Mouse (Mus musculus): ENCODE results near the gene Phkg1.
"Not testable (repeated sequence)": the region's sequence is repeated elsewhere in the genome, so short reads cannot be mapped to it uniquely, and the experiment has no call there.

The Phkg1 gene

DNA sequence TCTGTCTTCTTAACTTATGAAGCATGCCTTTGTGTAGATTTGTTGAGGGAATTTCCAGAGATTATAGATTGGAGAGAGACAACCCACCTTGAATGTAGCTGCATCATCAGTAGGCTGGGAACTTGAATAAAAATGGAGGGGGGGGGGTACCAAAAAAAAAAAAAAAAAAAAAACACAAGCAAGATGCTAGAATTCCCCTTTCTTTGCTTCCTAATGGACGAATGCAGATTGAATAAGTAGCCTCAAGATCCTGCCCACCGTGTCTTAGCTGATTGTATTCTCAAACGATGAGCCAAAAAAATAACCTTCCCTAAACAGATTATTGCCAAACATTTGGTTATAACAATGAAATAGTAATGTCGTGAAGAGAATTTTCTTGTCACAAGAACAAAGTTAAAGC is 9.4 kb upstream of the Phkg1 start:
- no peak for DNase-seq (ENCODE audit: low read depth, low spot score)

DNA sequence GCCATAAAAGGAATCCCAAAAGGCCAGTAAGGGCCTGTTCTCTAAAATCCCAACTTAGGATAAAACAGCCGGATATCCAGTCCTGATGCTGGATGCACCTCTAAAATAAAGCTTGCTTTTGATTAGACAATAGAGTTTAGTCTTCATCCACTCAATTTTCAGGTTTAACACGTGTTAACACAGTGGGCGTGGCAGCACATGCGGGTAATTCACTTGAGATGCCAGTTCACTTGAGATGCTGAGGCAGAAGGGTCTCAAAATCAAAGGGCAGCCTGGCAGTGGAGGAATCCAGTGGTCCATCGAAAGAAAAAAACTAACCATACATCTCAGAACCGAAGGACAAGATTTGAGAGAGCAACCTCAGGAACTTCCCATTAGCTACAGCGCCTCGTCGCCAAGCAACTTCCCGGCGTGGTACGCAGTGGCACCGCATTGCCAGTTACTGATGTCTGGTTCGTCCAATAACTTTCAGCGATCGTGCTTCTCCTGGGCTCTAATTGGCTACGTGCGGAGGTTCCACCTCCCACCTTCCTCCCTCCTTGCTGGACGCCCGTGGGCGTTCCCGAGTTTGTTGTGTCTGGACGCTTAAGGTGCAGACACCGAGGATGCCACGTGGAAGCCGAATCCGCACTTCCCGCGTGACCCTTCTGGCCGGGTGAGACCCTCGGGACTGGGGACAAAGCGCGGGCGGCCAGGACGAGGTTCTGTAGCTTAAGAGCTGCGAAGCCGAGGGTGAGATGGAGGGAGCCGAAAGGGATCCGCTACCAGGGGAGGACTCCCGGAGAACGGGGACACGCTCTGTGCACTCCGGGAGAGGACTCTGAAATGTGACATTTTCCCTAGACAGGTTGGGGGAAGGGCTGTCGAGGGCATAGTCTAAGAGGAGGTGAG is 2.9 kb downstream of the Phkg1 start, which contains the start of gene Zbed5:
Gene Zbed5, plus strand, starts transcription at position 526 of the 891 bp plus-strand sequence.
- DNase-seq (ENCODE audit: low read depth, low spot score): peak; percentile 81

DNA sequence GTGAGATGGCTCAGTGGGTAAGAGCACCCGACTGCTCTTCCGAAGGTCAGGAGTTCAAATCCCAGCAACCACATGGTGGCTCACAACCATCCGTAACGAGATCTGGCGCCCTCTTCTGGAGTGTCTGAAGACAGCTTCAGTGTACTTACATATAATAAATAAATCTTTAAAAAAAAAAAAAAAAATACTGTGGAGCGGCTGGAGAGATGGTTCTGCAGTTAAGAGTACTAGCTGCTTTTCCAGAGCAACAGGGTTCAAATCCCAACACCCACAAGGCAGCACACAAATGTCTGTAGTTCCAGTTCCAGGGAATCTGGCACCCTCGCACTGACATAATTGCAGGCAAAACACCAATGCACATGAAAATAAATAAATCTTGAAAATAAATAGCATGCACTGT is 8.0 kb downstream of the Phkg1 start:
- DNase-seq (ENCODE audit: low read depth, low spot score): not testable (repeated sequence)

DNA sequence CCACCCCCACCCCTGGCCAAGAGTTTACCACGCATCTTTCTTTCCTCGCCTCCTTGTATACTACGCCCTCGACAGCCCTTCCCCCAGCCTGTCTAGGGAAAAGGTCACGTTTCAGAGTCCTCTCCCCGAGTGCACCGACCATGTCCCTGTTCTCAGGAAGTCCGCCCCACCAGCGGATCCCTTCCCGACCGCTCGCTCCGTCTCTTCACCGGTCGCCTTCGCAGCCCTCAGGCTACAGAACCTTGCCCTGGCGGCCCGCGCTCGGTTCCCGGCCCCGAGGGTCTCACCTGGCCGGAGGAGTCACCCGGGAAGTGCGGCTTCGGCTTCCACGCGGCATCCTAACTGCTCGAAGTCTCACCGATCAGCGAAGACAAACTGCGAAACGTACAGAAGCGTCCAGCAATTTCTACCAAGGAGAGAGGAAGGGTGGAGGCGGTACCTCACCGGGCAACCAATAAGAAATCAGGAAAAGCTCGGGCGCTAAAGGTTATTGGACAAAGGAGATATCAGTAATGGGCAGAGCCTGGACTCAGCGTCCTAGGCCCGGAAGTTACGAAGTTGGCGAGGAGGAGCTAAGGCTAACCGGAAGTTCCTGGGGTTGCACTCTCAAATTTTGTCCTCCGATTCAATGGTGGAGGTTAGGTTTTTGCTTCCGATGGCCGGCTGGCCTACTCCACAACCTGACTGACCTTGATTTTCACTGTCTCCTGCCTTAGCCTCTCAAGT is 11.3 kb downstream of the Phkg1 start, which contains the start of gene Chchd2:
Gene Chchd2, minus strand, starts transcription at position 560 of the 726 bp plus-strand sequence.
- peak; percentile 95 for DNase-seq (ENCODE audit: low read depth, low spot score)

DNA sequence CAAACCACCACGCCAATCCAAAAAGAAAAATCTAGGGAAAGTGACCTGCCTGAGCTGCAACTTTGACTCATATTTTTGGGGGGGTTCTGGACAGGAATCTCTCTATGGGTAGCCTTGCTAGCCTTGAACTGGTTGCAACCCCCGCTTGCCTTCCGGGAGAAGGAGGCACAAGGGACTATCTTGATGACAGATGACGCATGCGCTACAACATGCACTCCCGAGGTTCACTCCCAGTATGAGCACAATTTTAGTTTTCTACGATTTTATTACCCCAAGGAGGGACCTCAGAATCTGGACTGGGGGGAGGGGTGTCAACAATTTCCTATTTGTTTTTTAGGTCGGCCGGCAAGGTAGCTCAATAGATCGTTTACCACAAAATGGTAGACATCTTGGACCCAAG is 12.1 kb downstream of the Phkg1 start:
- peak; percentile 44 for DNase-seq (ENCODE audit: low read depth, low spot score)

DNA sequence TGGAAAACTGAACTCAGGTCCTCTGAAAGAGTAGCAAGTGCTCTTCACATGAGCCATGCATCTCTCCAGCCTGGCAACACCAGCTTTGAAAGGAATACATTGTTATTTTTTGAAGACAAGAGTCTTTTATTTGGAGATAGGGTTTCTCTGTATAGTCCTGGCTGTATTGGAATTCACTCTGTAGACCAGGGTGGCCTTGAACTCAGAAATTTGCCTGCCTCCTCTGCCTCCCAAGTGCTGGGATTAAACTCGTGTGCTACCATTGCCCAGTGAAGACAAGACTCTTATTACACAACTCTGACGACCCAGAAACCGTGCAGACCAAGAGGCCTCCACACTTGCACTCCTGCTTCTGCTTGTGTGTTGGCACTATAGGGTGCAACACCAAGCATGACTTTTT is 18.5 kb downstream of the Phkg1 start:
- DNase-seq (ENCODE audit: low read depth, low spot score): no peak

DNA sequence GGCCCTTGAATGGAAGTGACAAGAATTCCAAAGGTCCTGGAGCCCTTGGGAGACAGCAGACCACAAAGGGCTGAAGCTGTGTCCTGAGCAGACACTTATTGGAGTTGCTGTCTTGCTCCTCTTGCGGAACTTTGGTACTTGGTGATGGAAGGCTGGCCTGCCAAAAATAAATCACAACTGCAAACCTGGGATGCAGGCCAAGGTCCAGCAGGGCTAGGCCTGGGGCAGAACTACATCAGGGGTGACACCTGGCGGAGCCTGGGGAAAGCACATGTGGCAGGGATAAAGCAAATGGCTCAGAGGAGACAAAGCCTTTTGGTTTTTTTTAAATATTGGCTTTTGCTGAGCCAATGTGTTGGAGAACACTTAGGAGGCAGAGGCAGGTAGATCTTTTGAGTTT is 19.4 kb downstream of the Phkg1 start:
- DNase-seq (ENCODE audit: low read depth, low spot score): no peak

DNA sequence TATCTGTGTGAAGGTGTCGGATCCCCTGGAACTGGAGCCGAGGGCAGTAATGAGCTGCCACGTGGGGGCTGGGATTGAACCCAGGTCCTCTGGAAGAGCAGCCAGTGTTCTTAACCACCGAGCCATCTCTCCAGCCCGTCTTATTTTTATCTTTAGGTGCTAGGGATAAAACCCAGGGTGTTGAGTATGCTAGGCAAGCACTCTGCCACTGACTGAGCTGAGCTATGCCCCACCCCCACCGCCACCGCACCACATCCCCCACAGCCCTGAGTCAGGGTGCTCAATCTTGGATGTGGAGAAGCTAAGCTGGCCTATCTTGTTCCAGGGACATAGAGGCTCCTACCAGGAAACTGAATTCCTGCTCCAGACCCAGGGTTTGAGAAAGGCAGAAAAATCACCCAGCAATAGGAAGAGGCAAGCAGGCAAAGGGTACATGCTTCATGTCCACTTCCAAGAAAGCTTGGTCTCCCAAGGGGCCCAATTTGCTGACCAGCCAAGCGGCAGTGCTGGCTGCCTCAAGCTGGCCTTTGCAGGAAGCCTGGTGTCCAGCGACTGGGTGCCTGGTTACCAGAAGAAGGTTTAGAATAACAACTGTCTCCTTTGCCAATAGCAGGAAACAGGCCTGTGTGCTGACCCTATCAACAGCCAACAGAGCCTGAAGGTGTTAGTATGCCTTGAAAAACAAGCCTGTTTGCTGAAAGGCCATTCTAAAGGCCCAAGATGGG is 20.5 kb downstream of the Phkg1 start:
- no peak for DNase-seq (ENCODE audit: low read depth, low spot score)

DNA sequence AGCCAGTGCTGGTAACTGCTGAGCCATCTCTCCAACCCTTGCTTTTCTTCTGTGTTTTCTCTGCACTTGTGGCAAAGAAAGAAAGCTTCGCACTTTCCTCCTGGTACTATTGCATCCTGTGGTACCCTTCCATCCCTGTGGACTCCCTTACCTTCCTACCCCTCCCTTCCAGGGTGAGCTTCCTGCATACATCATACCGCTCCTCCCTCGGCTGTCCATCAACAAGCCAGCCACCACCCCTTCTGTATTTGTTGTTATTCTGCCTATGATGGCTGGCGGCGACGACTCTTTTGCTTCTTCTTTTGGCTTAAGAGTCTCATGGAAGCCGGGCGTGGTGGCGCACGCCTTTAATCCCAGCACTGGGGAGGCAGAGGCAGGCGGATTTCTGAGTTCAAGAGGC is 23.3 kb downstream of the Phkg1 start:
- DNase-seq (ENCODE audit: low read depth, low spot score): no peak

DNA sequence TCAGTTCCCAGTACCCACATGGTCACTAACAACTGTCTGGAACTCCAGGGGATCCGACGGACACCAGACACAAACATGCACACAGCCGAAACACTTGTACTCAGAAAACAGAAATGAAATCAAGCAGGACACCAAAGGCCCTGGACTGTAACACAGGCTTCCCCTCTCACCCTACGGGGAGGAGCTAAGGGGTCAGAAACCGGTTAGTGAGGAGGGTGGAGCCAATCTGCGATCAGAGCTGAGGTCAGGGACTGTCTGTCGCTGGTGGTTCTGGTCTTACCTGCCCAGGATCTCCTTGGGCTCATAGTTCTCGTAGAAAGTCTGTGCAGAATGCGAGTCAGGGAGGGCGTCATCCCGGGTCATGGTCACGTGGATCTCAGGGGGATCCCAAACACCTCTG is 24.4 kb downstream of the Phkg1 start:
- no peak for DNase-seq (ENCODE audit: low read depth, low spot score)

DNA sequence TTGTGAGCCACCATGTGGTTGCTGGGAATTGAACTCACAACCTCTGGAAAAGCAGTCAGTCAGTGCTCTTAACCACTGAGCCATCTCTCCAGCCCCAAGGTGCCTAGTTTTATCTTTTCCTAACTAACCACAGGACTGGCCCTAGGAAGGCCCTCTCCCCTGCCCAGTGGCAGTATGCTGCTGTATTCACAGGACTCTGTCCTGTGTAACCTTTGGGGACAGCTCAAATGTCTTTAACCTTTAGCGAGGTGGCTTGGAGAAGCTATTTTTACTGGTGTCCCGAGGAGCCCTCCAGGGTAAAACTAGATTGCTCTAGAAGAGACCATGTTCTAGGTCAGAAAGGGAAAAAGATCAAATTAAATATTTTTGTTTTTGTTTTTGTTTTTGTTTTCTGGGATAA is 27.1 kb downstream of the Phkg1 start:
- no peak for DNase-seq (ENCODE audit: low read depth, low spot score)

DNA sequence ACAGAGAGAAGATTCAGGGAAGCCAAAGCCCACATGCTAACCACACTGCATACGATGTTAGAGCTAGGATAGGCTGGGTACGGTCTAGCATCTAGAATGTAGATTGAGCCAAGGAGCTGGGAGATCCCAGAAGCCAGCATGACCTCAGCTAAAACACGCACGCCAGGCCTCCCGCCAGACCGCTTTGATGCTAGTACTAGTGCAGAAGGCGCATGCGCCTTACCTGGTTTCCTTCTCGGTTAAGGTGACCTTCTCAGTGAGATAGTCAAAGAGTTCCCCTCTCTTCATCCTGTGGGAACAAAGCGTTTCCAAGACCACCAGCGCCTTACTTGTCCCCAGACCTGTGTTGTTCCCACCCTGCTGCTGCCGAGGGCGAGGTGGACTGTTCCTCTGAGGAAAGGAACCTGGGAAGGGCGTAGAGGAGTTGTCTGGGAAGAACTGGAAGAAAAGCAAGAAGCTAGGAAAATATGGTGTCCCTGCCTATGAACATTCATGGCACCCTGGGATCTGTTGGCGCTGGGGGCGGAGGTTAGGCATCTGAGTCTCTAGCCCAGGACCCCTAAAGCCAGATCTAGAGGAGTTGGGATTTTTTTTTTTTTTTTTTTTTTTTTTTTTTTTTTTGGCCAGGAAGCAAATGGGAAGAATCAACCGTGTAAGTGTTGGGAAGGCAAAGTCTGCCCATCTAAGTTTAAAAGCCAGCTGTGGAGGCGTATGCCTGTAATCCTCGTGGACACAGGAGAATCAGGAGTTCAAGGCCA is 28.9 kb downstream of the Phkg1 start:
- no peak for DNase-seq (ENCODE audit: low read depth, low spot score)

DNA sequence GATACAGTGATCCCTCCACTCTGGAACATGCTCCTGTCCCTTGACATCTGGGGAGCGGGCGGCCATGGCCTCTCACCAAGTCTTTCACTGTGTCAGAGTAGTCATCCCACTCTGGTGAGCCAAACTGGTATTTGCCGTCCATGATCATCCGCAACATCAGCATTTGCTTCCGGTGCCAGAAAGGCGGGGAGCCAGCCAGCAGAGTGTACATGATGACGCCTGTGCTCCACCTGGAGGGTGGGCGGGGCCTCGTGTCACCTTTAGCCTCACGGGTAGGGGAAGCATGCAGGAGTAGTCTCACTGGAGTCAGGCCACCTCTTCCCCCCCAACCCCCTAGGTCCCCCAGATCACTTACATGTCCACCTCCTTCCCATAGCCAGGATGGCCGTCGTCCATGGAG is 32.5 kb downstream of the Phkg1 start:
- DNase-seq (ENCODE audit: low read depth, low spot score): no peak

DNA sequence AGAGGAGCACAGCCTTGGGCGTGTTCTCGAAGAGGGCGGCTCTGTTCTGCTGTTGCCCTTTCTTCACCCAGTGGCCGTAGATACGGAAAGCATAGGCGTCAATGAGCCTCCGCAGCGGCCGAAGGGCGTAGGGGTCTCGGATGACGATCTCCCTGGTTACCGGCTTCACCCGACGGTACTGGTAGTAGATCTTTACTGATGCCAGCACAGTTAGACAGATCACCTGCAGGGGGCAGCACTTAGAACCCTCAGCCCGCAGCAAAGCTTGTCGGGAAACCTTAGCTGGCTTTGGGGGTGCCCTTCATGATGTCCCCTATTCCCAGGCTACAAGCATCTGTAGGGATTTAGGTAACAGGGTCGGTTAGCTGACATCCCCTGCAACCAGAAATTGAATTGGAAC is 33.9 kb downstream of the Phkg1 start:
- DNase-seq (ENCODE audit: low read depth, low spot score): no peak

DNA sequence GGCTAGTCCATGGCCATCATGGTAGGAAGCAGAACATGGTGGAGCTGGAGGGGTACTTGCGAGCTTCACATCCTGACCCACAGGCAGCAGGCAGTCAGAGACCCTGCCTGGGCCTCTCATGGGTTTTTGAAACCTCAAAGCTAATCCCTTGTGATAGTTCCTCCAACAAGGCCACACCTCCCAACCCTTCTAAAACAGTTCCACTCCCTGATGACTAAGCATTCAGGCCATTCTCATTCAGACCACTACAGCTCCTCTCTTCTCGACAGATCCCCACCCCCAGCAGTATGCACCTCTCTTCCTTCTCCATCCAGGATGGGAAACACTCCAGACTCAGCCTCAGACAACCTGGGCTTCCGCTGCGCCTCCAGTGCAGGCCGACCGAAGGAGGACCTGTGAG is 36.0 kb downstream of the Phkg1 start:
- no peak for DNase-seq (ENCODE audit: low read depth, low spot score)

DNA sequence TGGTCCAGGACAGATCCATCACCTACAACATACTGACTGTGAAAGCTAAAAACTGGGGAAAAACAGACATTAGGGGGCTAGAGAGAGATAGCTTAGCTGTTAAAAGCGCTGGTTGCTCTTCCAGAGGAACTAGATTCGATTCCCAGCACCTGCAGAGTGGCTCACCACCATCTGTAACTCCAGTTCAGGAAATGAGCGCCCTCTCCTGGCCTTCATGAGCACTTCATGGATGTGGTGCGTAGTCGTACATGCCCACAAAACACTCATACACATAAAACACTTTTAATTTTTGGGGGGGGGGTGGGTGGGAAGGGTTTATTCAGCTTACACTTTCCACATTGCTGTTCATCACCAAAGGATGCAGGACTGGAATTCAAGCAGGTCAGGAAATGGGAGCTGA is 41.9 kb downstream of the Phkg1 start:
- DNase-seq (ENCODE audit: low read depth, low spot score): no peak

DNA sequence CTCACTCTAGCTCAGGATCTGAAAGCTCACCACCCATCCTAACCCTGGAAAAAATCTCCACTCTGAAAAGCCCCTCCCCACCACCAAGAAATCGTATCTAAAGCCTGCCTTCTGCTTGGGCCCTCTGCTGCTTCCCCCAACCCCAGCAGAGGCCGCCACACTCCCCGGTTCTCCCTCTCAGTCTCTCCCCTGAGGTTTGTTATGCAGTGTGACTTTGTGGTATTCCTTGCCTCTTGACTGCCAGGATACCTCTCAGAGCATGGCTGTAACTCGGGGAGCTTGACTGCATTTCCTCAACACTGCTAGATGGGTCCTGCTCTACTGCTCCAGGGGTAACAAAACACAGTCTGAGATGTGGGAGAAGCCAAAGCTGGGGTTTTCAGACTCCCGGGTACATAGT is 43.2 kb downstream of the Phkg1 start:
- DNase-seq (ENCODE audit: low read depth, low spot score): no peak

DNA sequence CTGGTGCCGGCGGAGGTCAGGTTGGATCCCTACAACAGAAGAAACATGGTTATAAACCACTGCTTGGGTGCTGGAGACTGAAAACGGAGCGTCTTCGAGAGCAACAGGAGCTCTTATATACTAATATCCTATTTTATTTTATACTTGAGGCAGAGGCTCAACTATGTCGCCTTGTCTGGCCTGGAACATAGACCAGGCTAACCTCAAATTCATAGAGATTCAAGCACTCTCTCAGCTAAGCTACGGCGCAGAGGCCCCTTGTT is 50.9 kb downstream of the Phkg1 start:
- no peak for DNase-seq (ENCODE audit: low read depth, low spot score)

DNA sequence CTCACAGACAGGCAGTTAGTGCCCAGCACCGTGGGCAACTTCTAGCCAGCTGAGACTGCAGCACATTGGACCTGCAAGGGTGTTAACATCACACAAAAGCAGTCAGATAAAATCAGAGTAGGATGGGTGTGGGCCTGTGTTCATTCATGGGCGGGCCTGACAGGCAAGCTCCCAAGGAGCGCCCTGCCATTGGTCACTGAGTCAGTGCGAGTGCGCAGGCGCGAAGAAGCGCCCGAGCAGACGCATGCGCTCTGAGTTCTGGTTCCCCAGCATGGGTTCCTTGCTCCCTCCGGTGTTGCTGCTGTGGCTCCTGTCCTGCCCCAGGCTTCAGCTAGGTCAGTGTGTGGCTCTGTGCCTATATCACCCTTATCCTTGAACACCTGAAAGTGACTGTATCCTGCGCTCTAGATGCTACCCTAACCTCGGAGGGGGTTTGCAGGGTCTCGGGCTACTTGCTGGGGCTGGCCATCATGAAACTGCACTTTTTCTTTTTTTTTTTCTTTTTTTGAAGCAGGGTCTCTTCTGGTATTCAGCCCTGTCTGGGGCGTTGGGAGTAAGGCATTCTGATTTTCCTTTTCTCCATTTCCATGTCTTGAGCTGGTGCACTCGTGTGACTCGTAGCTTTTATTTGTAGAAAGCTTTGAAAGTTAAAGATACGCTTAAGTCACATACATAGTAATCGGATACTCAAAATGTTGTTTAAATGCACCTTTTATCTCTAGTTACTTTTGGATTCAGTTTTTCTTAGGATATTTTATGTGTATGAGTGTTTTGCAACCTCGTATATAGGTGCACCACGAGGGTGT is 51.4 kb downstream of the Phkg1 start, which contains the start of gene Sumf2:
Gene Sumf2, plus strand, starts transcription at position 235 of the 806 bp plus-strand sequence.
- DNase-seq (ENCODE audit: low read depth, low spot score): peak; percentile 93

DNA sequence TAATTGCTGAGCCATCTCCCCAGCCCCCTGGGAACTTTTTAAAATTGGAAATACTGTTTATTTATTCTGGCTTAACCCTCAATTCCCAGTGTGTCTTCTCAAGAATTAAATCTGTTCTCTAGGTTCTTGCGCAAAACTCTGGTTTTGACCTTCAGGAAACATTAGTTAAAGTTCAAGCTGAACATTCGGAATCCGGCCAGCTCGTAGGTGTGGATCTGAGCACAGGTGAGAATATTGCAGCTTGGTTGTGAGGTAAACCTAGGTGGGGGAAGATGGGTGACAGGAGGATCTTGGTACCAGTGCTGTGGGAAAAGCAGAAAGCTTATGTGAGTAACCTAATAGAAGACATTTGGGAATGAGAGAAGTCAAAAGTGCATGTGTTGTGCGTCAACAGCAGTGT is 53.5 kb downstream of the Phkg1 start:
- DNase-seq (ENCODE audit: low read depth, low spot score): no peak

Measured in c-Kit-negative CD71-positive TER-119-positive erythroid progenitor cells, embryonic 14.5 days (primary cell).